Mouse (Mus musculus) kidney, adult 8-10 months (tissue): ENCODE measurements around the gene Mxra7.
A peak's percentile ranks its signal among the peaks of the same experiment; 100 is the strongest.

Experiments
- DNase-seq, 2 experiments: peaks; one replicate each; pipeline ENCODE4 v3.0.0; 2022

Gene Mxra7

DNA sequence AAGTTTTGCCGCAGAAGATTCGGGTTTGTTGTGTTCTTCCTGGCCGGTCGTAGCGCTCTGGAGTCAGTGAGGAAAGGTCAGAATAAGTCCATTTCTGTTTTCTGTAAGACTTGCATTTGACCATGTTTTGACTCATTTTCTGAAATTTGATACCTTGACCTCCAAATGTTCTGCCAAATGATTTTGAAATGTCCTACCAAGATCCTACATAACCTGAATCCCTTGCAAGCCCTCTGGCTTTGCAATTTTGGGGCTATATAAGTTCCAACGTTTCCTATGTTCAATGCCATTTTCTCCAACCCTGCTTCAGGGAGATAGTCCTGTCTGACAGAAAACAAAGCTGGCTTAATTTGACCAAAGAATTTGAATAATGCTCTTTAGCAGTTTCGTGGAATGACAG is 63.5 kb downstream of the Mxra7 start:
- no peak for DNase-seq

DNA sequence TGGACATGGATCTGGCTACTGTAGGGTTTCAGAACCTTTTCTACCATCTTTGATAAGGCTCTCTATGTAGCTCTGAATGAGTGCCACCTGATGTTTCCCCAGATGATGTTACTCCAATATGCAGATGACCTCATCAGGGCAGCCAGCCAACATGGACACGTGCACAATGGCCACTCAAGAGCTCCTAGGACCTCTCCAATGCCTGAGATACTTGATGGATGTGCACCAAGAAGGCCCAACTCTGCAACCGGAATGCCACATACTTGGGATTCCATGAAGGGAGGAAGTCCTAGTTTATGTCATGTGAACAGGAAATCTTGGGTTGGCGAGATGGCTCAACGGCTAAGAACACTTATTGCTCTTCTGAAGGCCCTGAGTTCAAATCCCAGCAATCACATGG is 72.7 kb downstream of the Mxra7 start:
- no peak for DNase-seq

- peak; percentile 24 to 34 for DNase-seq
Measured at GRCm38 (mm10) chr11:116753674-116754470, 74.0 kb downstream of the Mxra7 start.
